Mouse (Mus musculus) urinary bladder, postnatal 25 days (tissue): ENCODE data around the gene Nck1.

Experiments
- DNase-seq: peaks from one replicate; pipeline ENCODE4 v3.0.0; 2022; ENCODE audit warnings: low spot score

Gene Nck1

GRCm38 (mm10) chr9:100545715-100546593 is at the start of gene Nck1:
Gene Nck1, minus strand, starts transcription at chr9:100546134.
- peak; percentile 98 for DNase-seq

DNA sequence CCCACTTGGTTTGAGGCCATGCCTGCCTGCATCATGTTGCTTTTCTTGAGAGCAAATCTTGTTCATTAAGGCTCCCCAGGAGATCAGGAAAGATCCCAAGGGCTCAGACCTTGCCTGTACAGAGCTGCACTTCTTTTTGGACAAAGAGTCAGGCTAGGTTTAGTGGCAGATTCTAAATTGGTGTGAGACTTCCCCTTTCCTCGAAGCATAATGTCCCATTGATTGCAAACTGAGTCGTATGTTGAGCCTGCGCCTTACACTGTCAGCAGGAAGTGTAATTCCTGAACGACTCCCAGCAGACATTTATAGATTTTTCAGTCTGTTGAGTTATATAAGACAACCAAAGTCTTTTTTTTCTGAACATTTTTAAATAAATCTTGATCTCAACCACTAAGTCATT is 44.5 kb upstream of the Nck1 start:
- DNase-seq = no peak

DNA sequence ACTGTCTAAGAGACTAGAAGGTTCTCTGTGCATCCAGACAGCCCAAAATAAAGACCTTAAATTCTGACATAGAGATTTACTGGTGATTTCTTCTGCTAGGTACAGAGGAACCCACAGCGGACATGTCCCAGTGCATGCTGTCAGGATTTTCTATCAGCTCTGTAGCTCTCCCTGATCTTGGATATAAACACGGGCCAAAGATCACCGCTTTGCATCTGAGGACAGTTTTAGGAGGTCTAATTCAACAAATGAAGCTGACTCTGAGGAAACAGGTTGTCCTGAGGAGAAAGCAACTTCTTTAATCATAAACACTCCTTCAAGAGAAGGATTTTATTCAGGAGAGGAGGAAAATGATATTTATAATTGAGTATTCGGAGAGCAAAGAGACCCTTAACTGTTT is 38.1 kb upstream of the Nck1 start:
- no peak for DNase-seq

DNA sequence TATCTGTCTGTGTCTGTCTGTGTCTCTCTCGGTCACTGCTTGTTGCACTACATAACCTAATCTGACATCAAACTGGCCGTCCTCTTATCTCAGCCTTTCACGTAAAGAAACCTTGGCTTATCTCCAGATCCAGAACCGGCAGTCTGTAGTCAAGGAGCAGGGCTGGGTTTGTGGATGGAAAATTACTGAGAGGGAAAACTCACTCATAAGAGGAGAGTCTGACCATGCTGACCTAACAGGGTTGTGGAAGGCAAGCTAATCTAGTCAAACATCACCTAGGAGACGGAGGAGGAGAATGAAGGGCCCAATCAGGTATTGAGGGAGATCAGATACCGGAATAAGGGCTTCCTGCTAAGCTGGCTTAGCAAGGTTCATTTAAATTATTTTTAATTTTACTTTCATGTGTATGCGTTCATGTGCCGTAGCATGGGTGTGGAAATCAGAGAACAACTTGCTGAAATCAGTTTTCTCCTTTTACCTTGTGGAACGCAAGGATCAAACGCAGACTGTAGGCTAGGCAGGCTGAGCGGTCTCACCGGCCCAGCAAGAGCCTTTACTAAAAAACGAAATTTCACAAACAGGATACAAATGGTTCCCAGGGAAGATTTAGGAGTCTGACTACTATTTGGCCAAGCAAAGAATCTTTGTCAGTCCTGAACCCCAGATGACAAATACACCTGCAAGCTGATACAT is 37.1 kb upstream of the Nck1 start:
- DNase-seq = no peak

- no peak for DNase-seq
Measured at GRCm38 (mm10) chr9:100581543-100582492, 35.9 kb upstream of the Nck1 start.

DNA sequence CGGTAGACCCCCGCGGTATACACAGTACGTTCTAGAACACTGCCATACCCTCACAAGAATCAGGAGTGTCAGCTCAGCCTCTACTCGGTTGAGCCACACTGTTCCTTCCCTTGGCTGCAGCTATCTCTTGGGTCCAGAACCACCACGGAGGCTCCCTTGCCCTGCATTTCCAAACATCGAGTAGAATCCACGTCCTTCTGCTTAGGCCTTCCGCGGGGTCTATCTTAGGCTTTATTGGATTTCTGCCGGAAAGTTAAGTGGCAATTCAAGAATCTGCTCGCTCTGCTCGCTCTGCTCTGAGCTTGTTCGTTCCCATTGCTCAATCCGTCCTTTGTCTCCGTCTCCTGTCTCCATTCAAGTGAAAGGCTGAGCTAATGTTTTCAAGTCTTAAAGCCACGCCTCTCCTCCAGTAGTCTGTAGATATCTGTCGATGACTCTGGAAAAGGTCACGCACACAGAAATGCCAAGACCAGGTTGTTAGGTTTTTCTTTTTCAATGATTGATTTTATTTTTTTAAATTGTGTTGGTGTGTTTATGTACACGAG is 34.3 kb upstream of the Nck1 start:
- no peak for DNase-seq

- DNase-seq = no peak
Measured at GRCm38 (mm10) chr9:100573942-100574341, 28.0 kb upstream of the Nck1 start.

DNA sequence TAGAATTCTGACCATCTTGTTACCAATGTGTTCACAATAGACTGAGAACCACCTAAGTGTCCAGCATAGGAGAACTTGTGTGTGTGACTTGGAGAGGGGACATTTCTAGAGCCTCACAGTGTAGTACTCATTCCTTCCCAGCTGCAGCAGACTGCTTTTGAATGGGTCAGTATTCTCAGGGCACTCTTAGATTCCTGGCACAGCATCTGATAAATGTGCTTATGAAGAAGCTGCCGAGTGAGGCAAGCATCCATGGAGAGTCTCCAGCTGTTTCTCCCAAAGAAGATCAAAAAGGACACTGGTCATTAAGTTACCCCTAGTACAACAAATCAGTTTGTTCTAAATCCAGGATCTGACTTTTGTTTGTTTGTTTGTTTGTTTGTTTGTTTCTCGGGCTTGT is 27.4 kb upstream of the Nck1 start:
- DNase-seq = no peak

DNA sequence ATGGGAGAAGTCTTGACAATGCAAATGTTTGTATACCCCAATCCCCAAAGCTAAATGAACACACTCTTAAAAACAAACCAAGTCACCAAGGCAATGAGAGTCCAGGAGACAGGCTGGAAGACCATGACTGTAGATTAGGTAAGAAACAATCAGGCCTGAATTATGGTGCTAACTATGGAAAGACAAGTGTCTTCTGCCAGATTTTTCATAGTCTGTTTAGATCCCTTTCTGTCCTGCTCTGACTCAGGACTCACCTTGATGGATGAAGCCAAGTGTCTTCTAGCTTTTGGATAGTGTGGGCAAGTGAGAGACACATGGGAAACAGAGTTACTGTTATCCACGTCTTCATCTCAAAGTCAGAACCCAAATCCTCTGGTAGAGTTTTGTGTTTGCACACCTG is 25.6 kb upstream of the Nck1 start:
- no peak for DNase-seq

DNA sequence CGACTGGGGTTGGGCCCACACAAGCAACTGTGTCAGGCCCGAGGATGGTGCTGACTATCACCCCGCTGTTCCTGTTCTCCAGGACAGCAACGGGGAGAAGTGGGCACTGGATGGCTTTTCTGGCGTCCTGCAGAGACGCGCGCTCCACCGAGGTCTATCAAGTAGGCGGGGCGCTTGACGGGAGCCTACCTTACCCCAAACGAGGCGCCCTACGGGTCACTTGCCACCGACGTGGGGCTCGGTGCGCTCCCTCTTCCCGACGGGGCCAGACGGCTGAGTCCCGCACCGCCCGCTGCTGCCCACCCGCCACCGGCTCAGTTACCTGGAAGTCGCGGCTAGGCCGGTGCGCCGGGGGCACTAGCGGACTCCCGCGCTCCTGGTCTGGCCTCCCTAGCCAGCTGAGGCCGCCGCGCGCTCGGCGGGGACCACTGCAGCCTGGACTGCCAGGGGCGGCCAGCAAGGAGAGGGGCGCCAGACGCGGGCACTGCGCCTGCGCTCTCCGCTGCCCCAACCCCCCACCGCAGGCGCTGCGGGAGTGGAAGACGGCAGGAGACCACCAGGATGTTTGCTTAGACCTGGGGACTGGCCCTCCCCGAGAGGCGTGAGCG is 24.8 kb upstream of the Nck1 start, which contains the start of gene Slc35g2:
Gene Slc35g2, minus strand, starts transcription at position 465 of the 608 bp plus-strand sequence.
- DNase-seq = no peak

- DNase-seq = no peak
Measured at GRCm38 (mm10) chr9:100569798-100570625, 24.1 kb upstream of the Nck1 start.

DNA sequence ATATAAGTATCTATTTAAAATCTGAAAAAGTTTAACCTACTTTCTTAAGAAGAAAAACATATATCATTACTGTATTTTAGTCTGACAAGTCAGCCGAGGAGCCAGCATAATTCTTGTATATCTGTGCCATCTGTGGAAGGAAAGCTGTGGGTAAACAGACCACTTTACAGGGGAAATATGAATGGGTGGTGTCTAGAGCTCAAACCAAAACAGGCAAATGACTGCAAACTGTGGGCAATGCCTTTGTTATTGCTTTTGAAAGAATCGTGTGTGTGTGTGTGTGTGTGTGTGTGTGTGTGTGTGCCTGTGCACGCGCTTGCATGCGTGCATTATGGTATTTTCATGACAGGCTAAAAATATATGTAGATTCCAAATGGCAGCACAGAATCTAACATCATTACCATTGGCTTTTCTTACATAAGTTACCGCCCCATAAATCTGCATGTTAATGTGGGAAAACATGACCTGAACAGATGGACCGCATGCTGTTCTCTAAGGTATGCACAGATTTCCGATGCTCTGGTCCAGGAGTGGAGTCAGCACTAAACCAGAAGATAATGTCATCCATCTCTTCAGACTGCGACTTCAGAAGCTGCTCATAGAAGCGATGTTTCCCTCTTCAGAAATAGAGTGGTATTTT is 14.4 kb upstream of the Nck1 start:
- no peak for DNase-seq

GRCm38 (mm10) chr9:100558991-100559390 is 13.1 kb upstream of the Nck1 start:
- no peak for DNase-seq

GRCm38 (mm10) chr9:100558023-100558573 is 12.2 kb upstream of the Nck1 start:
- no peak for DNase-seq

DNA sequence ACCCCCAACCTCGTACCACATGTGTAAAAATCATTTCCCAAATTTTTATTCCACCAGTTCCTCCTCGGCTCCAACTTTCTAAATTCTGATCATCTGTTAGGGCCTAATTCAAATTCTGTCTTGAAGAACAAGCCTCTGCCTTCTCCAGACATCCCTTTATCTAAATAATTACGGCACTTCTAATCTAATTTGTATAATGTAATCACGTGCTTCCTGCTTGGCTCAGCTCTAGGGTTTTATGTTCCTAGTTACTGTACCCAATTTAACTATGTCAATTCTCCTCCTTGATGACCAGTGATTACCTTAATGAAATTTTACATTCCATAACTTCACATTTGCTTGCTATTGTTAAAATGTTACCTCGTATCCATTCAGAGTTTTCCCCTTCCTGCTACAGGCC is 9.8 kb upstream of the Nck1 start:
- DNase-seq = no peak

DNA sequence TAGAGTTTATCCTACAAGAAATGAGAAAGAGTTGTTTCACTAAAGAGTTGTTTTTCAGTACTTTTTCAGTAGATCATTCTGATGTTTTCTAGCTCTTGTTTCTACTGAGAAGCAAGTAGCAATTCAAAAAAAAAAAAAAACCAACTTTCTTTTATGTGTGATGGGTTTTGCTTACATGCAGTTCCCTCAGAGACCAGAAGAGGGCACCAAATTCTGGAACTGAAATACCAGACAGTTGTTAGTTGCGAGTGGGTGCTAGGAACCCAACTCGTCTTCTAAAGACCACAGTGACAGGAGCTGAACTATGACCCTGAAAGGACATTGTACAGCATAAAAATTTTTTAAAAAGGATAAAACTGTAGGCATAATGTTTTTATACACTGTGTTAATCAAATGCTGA is 2.4 kb upstream of the Nck1 start:
- no peak for DNase-seq

- no peak for DNase-seq
Measured at GRCm38 (mm10) chr9:100546594-100546910, 618 bp upstream of the Nck1 start.

- no peak for DNase-seq
Measured at GRCm38 (mm10) chr9:100544948-100545714, 803 bp downstream of the Nck1 start.

- DNase-seq = no peak
Measured at GRCm38 (mm10) chr9:100535618-100536262, 10.2 kb downstream of the Nck1 start.
